Comparison of ENCODE assay signal across 8 mouse cellular contexts in genomic region chr8:105471314-105472015, GRCm38 (mm10). TPM values are rescaled to one million over a fixed set of nuclear protein-coding genes. Genes with fewer than 3 reads are reported as not detected.
DNase-seq lines count a peak whose midpoint lies in the region; ATAC-seq lines count a peak whose summit lies in the region.

Tppp3 (minus strand) TSS chr8:105471526.

- H3K27me3 ChIP-seq in hindbrain, embryonic 13.5 days, result peaks cover 8% of the 10 kb centered on the region; the same call in 1 of the 2 replicates

- peak; percentile 86 for ATAC-seq in hindbrain, embryonic 13.5 days (ENCODE audit: low FRiP score)

- peaks cover 25% of the 10 kb centered on the region for H3K36me3 ChIP-seq in hindbrain, embryonic 13.5 days

- peaks cover 86% of the 10 kb centered on the region for H3K4me1 ChIP-seq in hindbrain, embryonic 13.5 days (replicated peaks)

- peak; percentile 79 to 84 for DNase-seq in adrenal gland, adult 18-20 months (ENCODE audit: low spot score in 2 of 2)
- DNase-seq in cerebellum, postnatal 4 days (ENCODE audit: low spot score in 2 of 2), result peak; percentile 74 to 86
- DNase-seq in frontal cortex, postnatal 36 days (ENCODE audit: low spot score in 2 of 2), result peak; percentile 67 to 80
- DNase-seq in layer of hippocampus, postnatal 36 days, result peak; percentile 80 to 83
- peak; percentile 96 for DNase-seq in lung, postnatal 14 days
- peak; percentile 53 for DNase-seq in retina, adult 2 months (ENCODE audit: low read depth, low spot score)
- peak; percentile 41 for DNase-seq in thymus, postnatal 4 days

- peak within 1 kb of the TSS; percentile 46 for H3K4me3 ChIP-seq in hindbrain, embryonic 13.5 days

- no peaks in the 10 kb centered on the region for H3K9me3 ChIP-seq in hindbrain, embryonic 13.5 days

- peak within 1 kb of the TSS; percentile 75 for H3K9ac ChIP-seq in hindbrain, embryonic 13.5 days

- peak within 1 kb of the TSS; percentile 90 for H3K27ac ChIP-seq in hindbrain, embryonic 13.5 days

- peak within 1 kb of the TSS; percentile 64 for H3K4me2 ChIP-seq in hindbrain, embryonic 13.5 days

- 4% methylated on average over 25 of the region's 25 CpGs for WGBS in hindbrain, embryonic 13.5 days

RNA-seq across cellular contexts. Expression of gene Tppp3, which starts in this region (rescaled TPM):
- total RNA-seq in adrenal gland, adult 18-20 months (2021), result 10 to 100 TPM; 24.0 to 43.0 TPM
- 170 and 181 TPM in 2 replicates for polyA plus RNA-seq in hindbrain, embryonic 13.5 days (2015; fragmentation: Nextera tagmentation; extraction: Ambion mirVana)
- 10 to 100 TPM; 31.9 TPM for total RNA-seq in layer of hippocampus, postnatal 36 days (2021)

Comparison
In these comparisons a context has a peak if more than half of its experiments do, and no peak if none do; other contexts are left out.
1. Peak in every context shown above with its lines: DNase-seq, ATAC-seq, H3K4me3 ChIP-seq and H3K27ac ChIP-seq.
2. DNase-seq: peak in every context shown above with its lines; median percentile 96 in lung, postnatal 14 days; 82 in adrenal gland, adult 18-20 months; 82 in layer of hippocampus, postnatal 36 days; 80 in cerebellum, postnatal 4 days; 74 in frontal cortex, postnatal 36 days; 53 in retina, adult 2 months; 41 in thymus, postnatal 4 days.